Mouse (Mus musculus) c-Kit-positive CD71-negative TER-119-negative erythroid progenitor cells, embryonic 14.5 days (primary cell): ENCODE data around the gene Fam208b.
A peak's percentile ranks its signal among the peaks of the same experiment; 100 is the strongest.

Source experiments
- DNase-seq: peaks from one replicate; pipeline ENCODE4 v3.0.0-alpha.2; 2013; ENCODE audit warnings: low read depth

Gene Fam208b

DNA sequence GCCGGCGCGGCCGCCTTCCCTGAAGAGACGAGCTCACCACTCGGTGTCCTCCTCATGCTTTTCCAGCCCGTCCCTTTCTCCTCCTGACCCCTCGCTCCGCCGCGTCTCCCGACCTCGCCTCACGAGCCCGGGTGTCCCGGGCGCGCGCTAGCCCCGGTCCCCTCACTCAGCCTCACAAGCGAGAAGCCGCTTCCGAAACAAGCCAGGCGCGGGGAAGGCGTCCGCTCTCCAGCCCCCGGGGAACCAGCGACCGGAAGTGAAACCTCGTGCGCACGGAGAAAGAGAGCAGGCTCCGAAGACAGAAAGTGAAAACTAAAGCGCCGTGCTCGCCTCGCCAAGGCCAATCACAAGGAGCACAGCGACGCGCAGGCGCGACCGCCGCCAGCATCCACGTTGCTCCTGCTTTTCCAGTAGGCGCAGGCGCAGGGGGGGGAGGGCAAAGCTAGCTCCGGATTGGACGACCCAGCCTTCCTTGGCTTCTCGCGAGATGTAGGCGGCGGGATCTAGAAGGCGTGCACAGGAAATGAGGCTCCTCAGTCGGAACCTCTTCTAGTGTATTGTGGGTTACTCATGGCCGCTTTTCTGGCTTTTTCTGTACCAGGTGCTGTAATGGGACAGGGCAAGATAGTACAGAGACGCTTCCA is at the start of gene Fam208b:
Gene Fam208b, minus strand, starts transcription at position 314 of the 644 bp plus-strand sequence.
- peak; percentile 90 for DNase-seq

DNA sequence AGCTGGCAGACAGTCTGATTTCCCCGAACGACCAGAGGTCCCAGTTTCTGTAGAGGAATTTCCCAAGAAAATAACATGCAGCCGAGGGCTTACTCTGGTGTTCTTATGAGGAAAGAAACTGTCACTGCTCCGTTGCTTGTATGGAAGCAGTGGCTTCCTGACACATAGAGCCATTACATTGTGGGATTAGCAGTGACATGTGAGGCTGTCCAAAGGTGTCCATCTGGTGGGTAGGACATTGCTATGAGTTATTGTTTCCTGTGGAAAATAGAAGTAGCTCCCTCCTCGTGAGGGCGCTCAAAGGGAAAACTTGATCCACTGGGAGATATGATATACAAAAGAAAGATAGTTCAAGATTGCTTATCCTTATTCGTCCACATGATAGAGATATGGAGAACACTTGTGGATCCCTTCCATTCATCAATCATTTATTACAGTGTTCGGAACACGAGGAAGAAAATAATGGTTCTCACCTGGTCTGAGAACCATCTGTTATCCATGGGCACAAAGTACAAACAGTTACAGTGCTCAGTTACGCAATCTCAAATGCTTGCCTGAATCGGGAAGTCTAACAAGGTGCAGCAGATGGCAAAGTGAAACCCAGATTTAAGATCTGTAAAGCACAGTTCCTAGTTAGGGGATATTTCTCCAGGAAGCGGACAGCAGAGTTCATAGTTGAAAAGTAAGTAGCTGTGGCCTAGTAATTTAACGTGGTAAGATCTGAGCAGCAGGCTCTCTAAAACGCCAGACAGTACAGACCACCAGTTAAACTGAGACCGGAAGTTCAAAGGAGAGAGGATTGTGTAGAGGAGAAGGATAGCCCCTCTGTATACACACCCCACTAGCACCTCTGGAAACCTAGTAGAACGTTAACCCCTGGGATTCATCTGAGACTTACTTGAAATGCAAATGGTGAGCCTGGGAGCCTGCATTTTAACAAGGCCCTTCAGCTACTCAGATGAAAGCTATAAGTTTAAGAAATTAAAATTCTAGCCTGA is 48.6 kb upstream of the Fam208b start:
- DNase-seq: no peak

DNA sequence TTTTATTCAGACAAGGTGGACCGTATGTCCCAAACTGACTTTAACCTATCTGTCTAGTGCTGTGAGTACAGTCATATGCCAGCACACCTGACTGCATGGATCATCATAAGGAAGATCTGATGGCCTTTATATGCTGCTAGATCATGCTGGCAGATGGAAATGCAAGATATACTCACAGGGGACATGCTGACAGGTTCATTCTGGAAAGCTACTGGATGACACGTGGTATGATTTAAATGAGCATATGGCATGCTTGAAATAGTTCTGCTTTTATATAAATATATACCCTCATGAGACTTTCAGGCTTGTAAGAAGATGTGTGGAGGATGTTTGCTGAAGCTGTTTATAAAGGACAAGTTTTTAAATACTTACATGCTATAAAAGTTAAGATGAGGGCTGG is 43.5 kb upstream of the Fam208b start:
- no peak for DNase-seq

DNA sequence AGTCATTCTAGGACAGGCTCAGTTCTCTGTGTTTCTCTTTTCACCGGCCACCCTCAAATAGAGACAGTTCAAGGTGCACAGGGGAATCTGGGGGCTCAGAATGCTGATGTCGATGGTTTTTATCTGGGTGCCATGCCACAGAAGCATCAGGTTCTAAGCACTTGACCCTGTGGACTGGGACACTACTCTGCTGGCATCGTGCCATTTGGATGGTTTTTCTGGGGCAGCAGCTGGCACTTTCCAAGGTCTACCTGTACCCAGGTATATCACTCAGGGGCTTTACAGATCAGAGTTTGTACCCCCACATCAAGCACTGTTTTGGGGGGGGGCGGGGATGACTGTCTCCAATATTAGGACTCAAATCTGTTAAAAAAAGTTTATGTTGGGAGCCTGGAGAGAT is 39.7 kb upstream of the Fam208b start:
- no peak for DNase-seq

DNA sequence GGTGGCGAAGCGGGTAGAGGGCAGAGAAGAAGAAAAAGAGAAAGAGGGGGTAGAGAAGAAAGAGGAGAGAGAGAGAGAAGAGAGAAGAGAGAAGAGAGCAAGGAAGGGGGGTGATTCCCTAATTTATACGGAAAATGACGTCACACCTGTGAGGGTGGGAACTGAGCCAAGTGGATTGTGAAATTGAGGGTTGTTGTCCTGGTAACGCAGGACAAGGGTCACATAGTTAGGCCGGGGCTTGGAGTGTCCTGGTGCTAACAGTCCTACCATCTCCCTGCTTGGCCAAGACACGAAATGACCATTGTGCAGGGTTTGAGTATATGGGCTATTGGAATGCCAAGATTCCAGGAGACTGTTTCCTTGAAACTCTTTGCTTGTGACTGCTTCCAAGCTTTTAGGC is 35.7 kb upstream of the Fam208b start:
- no peak for DNase-seq

DNA sequence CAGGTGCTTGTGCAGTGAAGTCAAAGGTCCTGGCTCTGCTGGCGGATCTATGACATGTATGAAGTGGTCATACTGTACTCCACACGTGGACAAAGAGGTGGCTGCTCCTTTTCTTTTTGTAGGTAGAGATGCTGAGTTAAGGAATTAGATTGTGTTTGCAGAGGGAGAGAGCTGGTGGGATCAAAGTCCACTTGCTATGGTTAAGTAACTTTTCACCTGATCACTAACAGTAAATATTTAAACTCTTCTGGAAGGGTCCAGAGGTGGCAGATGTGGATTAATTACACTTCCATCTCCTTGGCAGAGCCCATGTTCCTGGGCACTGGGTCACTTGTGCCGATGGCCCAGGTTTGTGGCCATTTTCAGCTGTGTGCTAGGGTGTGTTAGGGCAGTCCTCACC is 35.0 kb upstream of the Fam208b start:
- DNase-seq: no peak

DNA sequence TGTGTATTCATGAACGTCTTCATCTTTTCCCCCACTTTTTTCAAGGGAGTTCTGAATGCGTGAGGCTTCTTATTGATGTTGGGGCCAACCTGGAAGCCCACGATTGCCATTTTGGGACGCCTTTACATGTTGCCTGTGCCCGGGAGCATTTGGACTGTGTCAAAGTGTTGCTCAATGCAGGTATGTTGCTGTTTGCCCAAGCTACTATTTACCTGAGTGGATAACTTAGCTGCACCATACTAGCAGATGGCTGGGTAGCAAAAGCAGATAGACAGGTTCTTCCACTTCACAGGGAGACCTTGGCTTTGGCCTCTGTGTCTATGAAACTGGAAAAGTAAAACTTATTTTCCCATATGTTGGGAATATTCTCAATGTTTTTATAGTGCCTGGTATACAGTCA is 34.0 kb upstream of the Fam208b start:
- DNase-seq: no peak

DNA sequence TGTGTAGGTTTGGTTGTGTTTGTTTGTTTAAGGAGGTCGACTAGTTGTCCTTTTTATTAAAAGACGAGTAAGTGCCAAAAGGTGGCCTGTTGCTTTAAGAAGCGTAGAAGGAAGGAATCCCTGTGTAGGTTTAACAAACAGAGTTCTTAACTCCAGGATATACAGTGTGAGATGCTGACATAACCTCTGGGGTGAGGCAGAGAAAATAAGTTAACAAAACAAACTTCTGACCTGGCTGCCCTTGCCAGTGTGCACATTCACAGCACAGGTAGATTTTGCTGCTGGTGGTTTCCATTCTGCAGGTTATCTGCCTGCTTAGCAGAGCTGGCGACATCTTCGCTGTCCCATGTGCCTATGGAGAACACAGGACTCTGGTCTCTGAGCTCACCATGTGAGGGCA is 31.6 kb upstream of the Fam208b start:
- DNase-seq: no peak

DNA sequence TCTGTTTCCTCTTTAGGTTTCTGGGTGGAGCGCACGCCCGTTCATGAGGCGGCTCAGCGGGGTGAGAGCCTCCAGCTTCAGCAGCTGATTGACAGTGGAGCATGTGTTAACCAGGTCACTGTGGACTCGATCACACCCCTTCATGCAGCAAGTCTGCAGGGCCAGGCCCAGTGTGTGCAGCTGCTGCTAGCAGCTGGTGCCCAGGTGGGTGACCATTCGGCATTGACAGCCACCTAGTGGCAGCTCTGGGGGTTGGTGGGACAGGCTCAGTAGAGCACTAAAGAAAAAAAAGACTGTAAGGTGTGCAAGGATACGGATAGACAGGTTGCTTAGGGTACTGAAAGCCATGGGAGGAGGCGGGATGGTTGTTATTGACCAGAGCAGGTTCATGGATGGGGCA is 31.1 kb upstream of the Fam208b start:
- DNase-seq: no peak

DNA sequence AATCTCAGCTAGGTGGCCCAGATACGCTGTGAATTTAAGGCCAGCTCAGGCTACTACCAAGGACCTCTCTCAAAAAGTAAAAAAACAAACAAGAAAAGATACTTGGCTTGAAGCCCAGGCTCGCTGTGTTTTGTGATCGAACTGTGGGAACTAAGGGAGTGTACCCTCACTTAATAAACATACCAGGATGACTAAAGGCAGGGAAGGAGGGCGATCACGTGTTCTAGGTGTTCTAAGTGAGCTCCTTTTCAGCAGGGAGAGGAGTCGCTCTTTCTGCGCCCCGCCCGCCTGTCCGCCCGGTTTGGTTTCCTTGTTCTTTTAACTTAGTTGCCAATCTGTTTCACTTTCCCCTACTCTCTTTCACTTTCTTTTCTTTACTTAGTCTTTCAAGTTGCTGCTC is 25.9 kb upstream of the Fam208b start:
- DNase-seq: no peak

DNA sequence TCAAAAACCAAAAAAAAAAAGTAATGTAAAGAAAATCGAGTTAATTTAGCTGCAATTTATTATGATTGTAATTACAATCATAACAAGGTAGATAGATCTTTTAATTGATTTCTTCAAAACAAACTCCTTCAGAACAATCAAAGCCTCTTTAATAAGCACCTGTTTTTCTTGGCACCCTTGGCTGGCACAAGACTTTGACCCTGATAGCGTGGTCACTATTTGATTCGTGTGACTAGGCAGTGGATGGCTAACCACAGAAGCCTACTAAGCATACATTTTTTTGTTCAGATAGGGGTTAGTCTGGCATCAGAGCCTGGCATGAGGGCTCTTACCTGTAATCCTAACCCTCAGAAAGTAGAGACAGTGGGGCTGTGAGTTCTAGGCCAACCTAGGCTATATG is 24.2 kb upstream of the Fam208b start:
- no peak for DNase-seq

DNA sequence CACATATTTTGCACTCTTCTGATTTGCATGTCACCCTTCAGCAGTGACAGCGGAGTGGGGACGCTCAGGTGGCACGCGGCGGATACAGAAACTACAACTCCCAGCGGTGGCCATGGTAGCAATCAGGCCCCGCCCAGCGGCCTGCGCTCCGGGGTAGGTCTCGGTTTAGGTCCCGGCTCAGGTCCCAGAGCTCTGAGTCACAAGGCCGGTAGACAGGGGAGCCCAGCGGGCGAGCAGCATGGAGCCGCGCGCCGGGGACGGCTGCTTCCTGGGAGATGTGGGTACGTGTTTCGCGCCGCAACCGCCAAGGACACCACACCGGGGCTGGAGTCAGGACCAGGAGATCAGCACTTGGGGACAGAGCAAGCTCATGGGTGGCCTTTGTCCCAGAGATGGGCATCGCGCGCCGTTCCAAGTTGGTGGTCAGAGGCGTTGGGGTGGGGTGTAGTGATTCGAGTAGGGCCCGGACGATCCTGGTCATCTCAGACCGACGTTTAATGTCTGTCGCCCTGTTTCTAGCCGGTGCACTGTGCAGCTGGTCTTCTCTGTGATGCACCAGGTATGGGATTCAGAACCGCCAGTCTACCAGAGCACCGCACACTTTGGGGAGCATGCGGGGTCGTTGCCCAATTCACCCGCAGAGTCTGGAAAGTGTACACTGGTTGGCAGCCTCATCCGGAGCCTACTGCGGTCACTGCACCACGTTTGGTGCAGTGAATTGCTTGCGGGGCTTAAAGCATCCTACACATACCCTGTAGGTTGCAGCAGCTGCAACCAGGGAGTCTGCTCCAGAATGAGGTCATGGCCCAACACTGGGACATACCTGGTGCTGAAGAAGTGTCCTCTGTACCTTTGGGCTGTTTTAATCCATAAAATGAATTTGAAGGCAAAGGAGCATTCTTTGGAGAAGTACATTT is 23.2 kb upstream of the Fam208b start, which contains the start of gene Asb13:
Gene Asb13, plus strand, starts transcription at position 138 of the 917 bp plus-strand sequence.
- peak; percentile 56 for DNase-seq

DNA sequence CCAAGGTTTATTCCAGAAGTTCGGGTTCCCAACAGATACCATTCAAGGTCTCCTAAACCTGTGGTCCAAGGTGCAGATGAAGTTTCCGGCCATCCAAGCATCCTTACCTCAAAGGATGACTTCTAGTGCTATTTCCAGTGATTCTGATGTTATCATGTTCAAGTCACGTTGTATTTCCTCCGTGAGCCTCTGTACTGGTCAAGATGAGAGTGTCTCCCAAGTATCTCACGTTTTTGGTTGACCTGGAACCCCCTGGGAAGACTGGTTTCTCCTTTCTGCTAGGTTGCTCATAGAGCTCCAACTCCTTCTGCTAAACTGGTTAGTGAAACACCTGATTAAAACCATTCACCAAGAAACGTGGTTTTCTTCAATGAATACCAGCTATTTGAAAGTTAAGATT is 22.2 kb upstream of the Fam208b start:
- no peak for DNase-seq

DNA sequence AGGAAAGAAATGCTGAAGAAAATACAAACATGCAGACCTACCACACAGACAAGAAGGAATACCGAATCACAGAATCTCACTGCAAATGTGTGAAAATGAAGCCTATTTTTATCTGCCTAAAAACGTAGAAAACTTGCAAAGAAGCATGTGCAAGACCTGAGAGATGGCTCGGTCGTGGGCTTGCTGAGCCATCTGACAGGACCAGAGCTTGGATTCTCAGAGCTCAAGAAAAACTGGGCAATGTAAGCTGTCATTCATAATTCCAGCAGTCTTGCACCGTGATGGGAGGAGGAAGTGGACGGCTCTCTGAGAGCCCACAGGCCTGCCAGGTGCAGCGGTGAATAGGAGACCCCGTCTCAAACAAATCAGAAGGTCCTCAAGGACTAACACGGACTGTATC is 21.6 kb upstream of the Fam208b start:
- no peak for DNase-seq

DNA sequence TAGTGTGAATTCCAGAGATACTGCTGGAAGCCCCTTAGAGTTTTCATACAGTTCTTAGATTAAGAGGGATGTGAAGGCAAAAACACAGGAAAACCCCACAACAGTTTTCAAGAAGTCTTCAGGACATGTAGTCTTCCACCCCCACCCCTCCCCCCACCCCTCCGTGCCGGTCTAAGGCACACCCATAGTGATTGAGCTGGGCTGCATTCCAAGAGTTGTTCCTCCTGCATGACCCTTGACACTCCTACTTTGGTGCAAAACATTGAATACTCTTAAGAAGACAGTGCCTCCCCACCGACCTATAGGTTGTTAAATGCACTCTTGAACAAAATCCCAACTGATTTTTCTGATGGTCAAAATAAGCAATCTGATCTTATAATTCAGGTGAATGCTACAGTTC is 17.2 kb upstream of the Fam208b start:
- DNase-seq: no peak

DNA sequence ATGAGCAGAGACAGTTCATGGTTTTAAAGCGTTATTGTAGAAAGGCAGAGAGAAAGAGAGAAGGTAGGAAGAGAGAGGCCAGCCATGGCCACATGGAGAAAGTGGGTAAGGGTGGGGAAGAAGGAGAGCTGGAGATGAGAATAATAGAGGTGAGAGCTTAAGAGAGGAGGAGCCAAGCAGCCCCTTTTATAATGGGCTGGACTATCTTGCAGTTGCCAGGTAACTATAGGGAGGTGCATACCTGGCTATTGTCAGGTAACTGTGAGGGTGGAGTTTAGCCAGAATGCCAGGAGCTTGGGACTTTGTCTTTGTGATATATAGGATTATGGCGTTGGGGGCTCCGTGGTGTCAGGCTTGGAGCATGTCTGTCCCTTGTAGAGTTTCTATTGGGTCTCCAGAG is 16.2 kb upstream of the Fam208b start:
- DNase-seq: no peak

DNA sequence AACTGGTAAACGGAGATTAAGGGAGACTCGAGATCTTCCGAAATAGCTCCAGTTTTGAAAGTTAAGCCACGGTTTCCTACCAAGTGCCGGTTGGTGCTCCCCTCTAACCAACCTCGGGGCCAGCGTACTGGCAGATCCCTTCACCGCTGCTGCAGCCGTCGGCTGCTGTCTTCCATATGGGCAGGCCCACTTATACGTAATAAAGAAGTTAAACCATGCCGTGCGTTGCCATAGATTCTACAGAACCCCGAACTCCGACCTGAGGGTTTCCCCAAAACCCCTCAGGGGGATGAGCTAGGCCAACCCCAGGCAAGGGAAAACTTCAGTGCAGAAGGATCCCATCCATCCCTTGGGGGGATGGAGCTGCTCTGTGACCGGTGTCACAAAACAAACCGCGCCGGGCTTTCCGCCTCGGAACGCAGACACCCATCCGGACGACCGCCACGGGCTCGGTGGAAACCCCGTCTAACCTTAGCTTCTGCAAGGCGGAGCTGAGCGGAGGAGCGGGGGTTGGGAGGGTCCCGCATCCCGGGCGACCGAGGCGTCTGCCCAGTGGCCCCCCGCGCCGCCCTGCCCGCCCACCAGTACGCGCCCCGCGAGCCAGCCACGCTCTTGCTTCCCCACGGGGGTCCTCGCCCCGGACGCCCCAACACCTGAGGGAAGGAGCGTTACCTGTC is 652 bp downstream of the Fam208b start:
- no peak for DNase-seq

DNA sequence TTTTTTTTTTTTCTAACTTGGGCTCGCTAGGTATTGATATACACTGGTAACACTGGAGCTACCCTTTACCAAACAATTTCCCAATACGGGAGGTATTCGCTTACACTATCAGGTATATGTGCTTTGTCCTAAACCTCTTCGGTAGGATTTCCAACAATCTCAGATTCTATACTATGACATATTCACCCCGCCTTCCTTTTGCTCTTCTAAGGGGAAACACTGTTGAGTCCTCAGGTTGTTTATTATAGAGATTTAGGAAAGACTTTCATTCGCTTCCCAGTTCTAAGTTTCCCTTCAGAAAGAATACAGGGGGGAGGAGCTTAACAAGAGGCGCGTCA is 1.2 kb downstream of the Fam208b start:
- no peak for DNase-seq

DNA sequence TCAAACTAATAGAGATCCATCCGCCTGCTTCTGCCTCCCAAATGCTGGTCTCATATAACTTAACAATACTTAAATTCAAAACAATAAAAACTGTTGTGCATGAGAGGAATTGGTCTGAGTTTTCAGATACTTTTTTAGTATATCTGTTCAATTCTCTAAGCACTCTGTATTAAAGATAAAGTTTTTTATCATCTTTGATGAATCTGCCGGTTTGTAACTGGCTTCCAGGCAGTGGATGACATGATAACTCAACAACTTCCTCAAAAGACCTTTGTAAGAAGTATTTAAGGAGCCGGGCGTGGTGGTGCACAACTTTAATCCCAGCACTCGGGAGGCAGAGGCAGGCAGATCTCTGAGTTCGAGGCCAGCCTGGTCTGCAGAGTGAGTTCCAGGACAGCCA is 14.7 kb downstream of the Fam208b start:
- DNase-seq: no peak

DNA sequence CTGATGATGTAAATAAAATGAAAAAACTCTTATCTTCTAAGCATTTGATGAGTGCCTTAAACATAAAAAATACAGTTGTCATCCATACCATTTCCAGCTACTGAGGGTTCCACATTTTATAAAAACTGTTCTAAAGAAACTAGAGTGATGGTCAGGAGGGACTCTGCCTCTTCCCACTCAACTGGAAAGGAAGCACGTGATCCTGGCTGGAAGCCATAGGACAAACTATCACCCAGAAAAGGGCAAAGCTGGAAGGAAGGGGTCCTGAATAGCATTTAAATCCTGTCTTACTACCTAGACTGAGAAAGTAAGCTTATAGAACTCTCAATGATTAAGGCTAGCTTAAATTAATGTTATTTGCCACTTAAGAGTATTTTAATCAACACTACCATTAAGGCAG is 16.6 kb downstream of the Fam208b start:
- DNase-seq: no peak

DNA sequence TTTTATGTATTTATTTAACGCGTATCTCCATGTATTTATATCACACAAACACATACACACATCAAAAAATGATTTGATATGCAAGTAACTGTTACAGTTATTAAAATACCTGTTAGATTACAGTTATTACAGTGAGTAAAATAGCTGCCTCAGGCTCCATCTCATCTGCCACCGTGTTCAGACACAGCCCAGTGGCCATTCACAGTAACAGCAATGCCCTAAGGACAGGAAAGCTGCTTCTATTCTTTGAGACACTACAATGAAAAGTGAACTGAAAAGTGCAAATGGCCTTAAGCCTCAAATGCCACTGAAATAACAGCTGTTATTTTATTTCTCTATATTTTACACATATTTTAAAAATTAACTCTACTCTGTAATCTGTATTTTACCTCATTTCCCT is 20.1 kb downstream of the Fam208b start:
- no peak for DNase-seq

DNA sequence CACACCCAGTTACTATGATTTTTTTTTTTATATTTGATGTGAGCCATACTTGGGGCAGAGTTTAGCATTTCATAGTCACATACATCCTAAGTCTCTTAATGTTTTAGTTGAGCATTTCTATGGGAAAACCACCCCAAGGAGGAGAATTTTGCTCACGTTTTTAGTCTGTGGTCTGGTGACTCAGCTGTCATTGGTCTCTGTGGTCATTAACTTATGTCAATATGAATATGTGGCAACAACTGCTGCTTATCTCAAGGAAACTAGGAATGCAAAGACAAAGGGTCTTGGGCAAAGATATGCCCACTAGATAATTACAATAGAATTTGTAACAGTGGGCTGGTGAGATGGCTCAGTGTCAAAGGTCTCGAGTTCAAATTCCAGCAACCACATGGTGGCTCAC is 47.0 kb downstream of the Fam208b start:
- no peak for DNase-seq
